Mouse (Mus musculus) hindbrain, postnatal 0 days (tissue): Measurements from ENCODE around the gene Hnrnpa3. TPM values are rescaled to one million over a fixed set of nuclear protein-coding genes. Genes with fewer than 3 reads are reported as not detected.

ENCODE experiments used
- ATAC-seq: fragments of 200-750 bp; cut with Nextera tagmentation; 2 replicates; pipeline ENCODE4 v1.8.0; 2017; ENCODE audit warnings: mild to moderate bottlenecking, moderate TSS enrichment, moderate library complexity
- DNase-seq: peaks from one replicate; pipeline ENCODE4 v3.0.0-alpha.2; 2015; ENCODE audit warnings: low spot score
- H3K27ac ChIP-seq: fragments of 300-500 bp; sonication (generic); 2 replicates; pipeline ENCODE4 v1.5.1; 2014; ENCODE audit warnings: mild to moderate bottlenecking
- H3K27me3 ChIP-seq: fragments of 300-500 bp; sonication (generic); 2 replicates; pipeline ENCODE4 v1.6.1; 2014; ENCODE audit warnings: low read length, mixed read lengths; ENCODE audit not compliant: insufficient read depth
- H3K36me3 ChIP-seq: fragments of 300-500 bp; sonication (generic); 2 replicates; pipeline ENCODE4 v1.6.1; 2014; ENCODE audit warnings: low read length, mixed read lengths; ENCODE audit not compliant: insufficient read depth
- H3K4me1 ChIP-seq: fragments of 300-500 bp; sonication (generic); 2 replicates; pipeline ENCODE4 v1.6.1; 2014; ENCODE audit warnings: antibody characterized with exemption, low read length, mixed read lengths; ENCODE audit not compliant: insufficient read depth
- H3K4me2 ChIP-seq: fragments of 300-500 bp; sonication (generic); 2 replicates; pipeline ENCODE4 v1.6.1; 2014; ENCODE audit warnings: low read depth, mild to moderate bottlenecking, low read length, moderate library complexity, mixed read lengths
- H3K4me3 ChIP-seq: fragments of 300-500 bp; sonication (generic); 2 replicates; pipeline ENCODE4 v1.5.1; 2014; ENCODE audit warnings: low read length
- H3K9ac ChIP-seq: fragments of 300-500 bp; sonication (generic); replicated peaks from 2 replicates; pipeline ENCODE4 v1.6.1; 2014; ENCODE audit warnings: mild to moderate bottlenecking, low read length, moderate library complexity, mixed read lengths
- H3K9me3 ChIP-seq: fragments of 300-500 bp; sonication (generic); 2 replicates; pipeline ENCODE4 v1.6.1; 2016; ENCODE audit warnings: low read length, mixed read lengths
- CTCF ChIP-seq: IDR thresholded peaks from 2 replicates; pipeline ENCODE4 v1.5.1; 2016; ENCODE audit warnings: antibody characterized with exemption, control low read depth, low read depth
- WGBS: fragments of 180-500 bp; shearing (Covaris S2); extraction: QIAGEN DNeasy Blood & Tissue Kit; methylation state at CpG from one replicate; pipeline ENCODE4 v1.1.7; 2014; 5-methylcytosine and 5-hydroxymethylcytosine counted together
- polyA plus RNA-seq: library from polyadenylated mRNA; unstranded; fragments of >200 nt; fragmentation: Nextera tagmentation; extraction: Ambion mirVana; gene quantifications from 2 replicates; pipeline ENCODE4 v1.2.1, GENCODE M21; 2015
- total RNA-seq: library from RNA; depleted of rRNA; stranded (reverse); fragments of >200 nt; gene quantifications from 2 replicates; pipeline ENCODE4 v1.2.3, GENCODE M21; 2014

The Hnrnpa3 gene
- total and polyA plus RNA-seq, 2 experiments from 2014 or later: 64.9 to 131 TPM

DNA sequence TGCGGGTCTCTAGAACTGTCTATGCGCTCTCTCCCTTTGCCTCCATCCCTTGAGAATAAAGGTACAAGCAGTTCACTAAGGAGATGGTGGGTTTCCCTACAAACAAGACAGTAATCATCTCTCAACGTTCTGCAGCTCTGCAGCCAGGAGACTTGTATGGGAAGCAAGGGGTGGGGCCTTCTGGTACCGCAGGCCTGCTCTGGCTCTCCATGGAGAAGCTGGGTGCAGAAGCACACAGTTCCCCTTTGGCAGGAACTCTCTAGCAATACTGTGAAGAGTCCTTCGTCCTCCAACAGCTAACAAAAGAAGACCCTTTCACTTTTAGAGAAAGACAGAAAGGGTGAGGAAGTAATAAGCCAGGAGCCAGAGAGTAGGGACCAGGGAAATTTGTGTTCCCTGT, 37.3 kb downstream of the Hnrnpa3 start:
- ATAC-seq: no peak
- TF ChIP-seq CTCF: no peak
- no peak for DNase-seq
- H3K4me2 ChIP-seq: no peak overlapping the region
- H3K36me3 ChIP-seq: no peaks in the 10 kb centered on the region
- no peak overlapping the region for H3K27ac ChIP-seq
- H3K9me3 ChIP-seq: no peaks in the 10 kb centered on the region
- 59% methylated on average over 5 of the region's 5 CpGs for WGBS
- no peak overlapping the region for H3K4me3 ChIP-seq
- no peaks in the 10 kb centered on the region for H3K4me1 ChIP-seq
- H3K9ac ChIP-seq: no peak overlapping the region
- no peaks in the 10 kb centered on the region for H3K27me3 ChIP-seq

DNA sequence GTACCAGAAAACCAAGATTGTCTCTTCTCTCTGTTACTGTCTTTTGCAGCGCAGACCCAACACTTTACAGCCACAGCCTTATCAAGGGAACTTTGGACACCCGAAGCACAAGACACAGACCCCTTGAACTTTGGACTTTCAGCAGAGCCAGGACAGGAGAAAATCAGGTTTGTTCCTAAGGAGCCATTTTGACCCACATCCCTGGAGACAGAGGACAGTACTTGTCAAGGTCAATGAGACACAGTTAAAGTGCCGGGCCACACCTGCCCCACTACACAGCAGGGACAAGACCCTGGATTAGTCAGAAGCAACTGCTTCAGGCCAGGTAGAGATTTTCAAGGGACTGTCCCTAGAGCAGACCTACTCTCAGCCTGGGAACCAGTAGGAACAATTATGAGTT, 38.2 kb downstream of the Hnrnpa3 start:
- ATAC-seq: no peak

DNA sequence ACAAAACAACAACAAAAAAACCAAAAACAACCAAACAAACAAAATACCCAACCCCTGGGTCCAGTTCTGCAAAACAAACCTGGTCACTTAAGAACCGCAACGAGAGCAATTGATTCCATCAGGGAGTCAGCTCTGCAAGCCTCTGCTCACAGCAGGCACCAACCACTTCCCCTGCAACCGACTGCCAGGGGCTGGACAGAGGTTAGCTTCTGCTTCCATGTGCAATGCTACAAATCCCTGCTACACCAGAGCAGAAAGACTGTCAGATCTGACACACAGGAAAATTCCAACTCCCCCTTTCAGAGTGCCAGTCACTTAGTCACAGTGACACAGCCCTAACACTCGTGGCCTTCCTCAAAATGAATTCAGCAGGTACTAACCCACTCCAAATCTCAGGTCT, 38.9 kb downstream of the Hnrnpa3 start:
- H3K27ac ChIP-seq: no peak overlapping the region
- H3K4me2 ChIP-seq: no peak overlapping the region
- DNase-seq (no peak), ATAC-seq (no peak)
- no peak overlapping the region for H3K9ac ChIP-seq
- no peaks in the 10 kb centered on the region for H3K9me3 ChIP-seq
- H3K4me1 ChIP-seq: no peaks in the 10 kb centered on the region
- WGBS: 42% methylated on average over 4 of the region's 4 CpGs
- no peaks in the 10 kb centered on the region for H3K27me3 ChIP-seq
- TF ChIP-seq CTCF: no peak
- no peaks in the 10 kb centered on the region for H3K36me3 ChIP-seq
- H3K4me3 ChIP-seq: no peak overlapping the region

More for the DNA sequence above, 38.2 kb downstream of the Hnrnpa3 start:
- Histone ChIP-seq H3K4me1 (no peaks in the 10 kb centered on the region), H3K4me3 (no peak overlapping the region), H3K27ac (no peak overlapping the region), H3K36me3 (no peaks in the 10 kb centered on the region), H3K9me3 (no peaks in the 10 kb centered on the region), H3K4me2 (no peak overlapping the region), H3K27me3 (no peaks in the 10 kb centered on the region), H3K9ac (no peak overlapping the region)
- no peak for TF ChIP-seq CTCF
- DNase-seq: no peak
- WGBS: 88% methylated on average over 3 of the region's 3 CpGs

DNA sequence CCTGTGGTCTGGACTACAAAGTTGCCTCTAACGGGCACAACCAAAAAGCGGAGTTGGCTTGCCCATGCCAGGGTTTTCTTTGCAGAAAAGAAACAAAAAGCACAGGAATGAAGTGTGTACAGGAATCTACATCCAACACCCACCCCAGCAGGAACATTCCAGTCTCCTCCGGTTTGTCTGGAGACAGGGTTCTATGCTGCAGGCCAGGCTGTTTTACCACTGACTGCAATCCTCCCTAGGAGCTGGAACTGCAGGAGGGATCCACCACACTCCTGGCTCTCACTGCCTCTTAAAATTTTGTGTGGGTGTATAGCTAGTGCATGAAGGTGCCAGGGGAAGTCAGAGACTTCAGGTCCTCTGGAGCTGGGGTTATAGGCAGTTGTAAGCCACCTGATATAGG, 39.8 kb downstream of the Hnrnpa3 start:
- Histone ChIP-seq H3K27me3 (no peaks in the 10 kb centered on the region), H3K9me3 (no peaks in the 10 kb centered on the region), H3K4me1 (no peaks in the 10 kb centered on the region), H3K4me3 (no peak overlapping the region), H3K4me2 (no peak overlapping the region), H3K27ac (no peak overlapping the region), H3K36me3 (no peaks in the 10 kb centered on the region), H3K9ac (no peak overlapping the region)
- no peak for TF ChIP-seq CTCF
- 64% methylated on average over 3 of the region's 3 CpGs for WGBS
- ATAC-seq: 0 out of 2 replicates have a peak, but pooled peaks have one; percentile 11
- DNase-seq: no peak

DNA sequence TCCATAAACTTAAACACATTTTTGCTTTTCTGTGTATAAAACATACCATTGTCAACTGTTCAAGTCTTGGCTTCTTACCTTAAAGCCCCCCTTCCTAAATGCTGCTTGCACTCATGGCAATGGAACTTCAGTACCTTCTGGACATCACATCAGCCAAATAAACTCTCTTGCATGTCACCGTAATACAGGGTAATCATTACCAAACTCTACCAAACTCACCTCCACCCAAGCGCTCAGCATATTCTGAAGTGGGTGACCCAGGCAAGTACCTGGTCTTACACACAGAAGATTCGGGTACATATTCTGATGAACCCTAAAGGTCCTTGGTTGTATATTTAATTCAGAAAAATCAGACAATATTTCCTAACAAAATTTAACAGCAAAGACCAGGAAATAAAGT, 41.5 kb downstream of the Hnrnpa3 start:
- no peak overlapping the region for H3K27ac ChIP-seq
- H3K27me3 ChIP-seq: no peaks in the 10 kb centered on the region; the same call in 1 of the 2 replicates
- whole genome bisulfite sequencing: 95% methylated on average over 3 of the region's 3 CpGs
- H3K4me1 ChIP-seq: peaks cover 7% of the 10 kb centered on the region; the same call in 1 of the 2 replicates
- H3K36me3 ChIP-seq: no peaks in the 10 kb centered on the region
- no peak overlapping the region for H3K9ac ChIP-seq
- H3K9me3 ChIP-seq: no peaks in the 10 kb centered on the region
- H3K4me2 ChIP-seq: no peak overlapping the region
- DNase-seq (no peak), ATAC-seq (no peak)
- no peak for TF ChIP-seq CTCF
- no peak overlapping the region for H3K4me3 ChIP-seq

DNA sequence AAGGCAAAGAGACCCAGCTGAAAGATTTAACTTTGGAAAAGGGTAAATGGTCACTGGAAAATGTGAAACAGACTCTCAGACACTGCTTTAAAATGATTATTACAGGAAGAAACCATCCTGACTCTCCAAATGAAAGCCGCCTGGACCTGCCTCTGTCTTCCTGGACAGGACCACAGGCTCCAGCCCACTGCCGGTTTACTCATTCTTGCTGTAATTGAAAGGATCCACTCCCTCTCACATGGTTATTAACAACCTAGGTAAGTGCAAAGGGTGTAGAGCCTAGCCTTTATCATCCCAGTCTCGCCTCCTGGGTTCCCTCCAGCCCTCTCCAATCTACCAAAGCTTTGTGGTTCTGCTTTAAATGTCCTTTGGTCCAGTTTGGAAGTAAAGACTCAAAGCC, 42.1 kb downstream of the Hnrnpa3 start:
- no peak for DNase-seq
- Histone ChIP-seq H3K4me1 (peaks cover 7% of the 10 kb centered on the region; the same call in 1 of the 2 replicates), H3K27ac (no peak overlapping the region), H3K4me2 (no peak overlapping the region), H3K27me3 (no peaks in the 10 kb centered on the region; the same call in 1 of the 2 replicates), H3K36me3 (no peaks in the 10 kb centered on the region), H3K9me3 (no peaks in the 10 kb centered on the region), H3K9ac (no peak overlapping the region), H3K4me3 (no peak overlapping the region)
- WGBS: 81% methylated on average over 3 of the region's 3 CpGs
- TF ChIP-seq CTCF: no peak
- ATAC-seq: no peak

DNA sequence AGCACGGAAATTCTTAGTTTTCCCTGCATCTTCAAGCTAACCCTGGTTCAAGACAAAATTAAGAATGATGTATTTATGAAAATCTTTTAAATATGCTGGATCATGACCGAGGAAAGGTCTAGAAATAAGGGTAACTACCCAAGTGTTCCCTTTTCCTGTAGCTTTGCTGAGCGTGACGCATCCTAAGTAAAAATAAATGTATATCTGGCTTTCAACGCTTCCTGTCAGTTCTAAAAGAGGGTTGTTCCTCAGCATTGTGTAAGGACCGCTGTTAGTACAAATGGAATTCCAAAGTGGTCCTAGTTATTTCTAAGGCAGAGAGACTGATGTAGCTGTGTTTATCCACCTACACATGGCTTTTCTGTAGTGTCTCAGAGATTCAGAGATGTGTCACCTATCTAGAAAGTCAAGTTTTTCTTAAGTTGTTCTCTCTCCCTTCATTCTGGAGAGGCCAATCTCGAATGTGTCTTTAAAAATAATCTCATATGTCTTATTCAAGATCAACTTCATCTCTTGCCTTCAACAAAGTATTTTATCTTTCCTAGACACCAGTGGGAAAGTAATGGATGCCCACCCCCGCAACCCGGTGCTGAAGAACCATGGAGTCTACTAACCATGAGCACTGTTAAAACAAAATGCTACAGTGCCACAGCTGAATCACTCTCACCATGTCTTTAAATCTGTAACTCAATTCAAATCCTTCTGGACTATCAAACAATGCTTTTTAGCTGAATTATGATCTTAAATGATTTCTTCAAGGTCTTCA, 42.9 kb downstream of the Hnrnpa3 start:
- WGBS: 81% methylated on average over 9 of the region's 9 CpGs
- Histone ChIP-seq H3K4me3 (peak overlapping the region; percentile 44; the same call in 1 of the 2 replicates), H3K9ac (no peak overlapping the region), H3K27me3 (no peaks in the 10 kb centered on the region; the same call in 1 of the 2 replicates), H3K27ac (no peak overlapping the region), H3K36me3 (no peaks in the 10 kb centered on the region), H3K4me1 (peaks cover 7% of the 10 kb centered on the region; the same call in 1 of the 2 replicates), H3K9me3 (no peaks in the 10 kb centered on the region), H3K4me2 (peak overlapping the region; percentile 73)
- DNase-seq (no peak), ATAC-seq (no peak)
- no peak for TF ChIP-seq CTCF
